Mouse (Mus musculus) kidney, adult 10 weeks (tissue): ENCODE results near the gene Lpcat2. TPM values are rescaled to one million over a fixed set of nuclear protein-coding genes. Genes with fewer than 3 reads are reported as not detected.

Source experiments
- polyA plus RNA-seq: library from polyadenylated mRNA; stranded (reverse); fragments of 350-450 nt; fragmentation: Illumina TruSeq; extraction: RNeasy Lipid Tissue Mini Kit (QIAGEN cat#74804); gene quantifications from one replicate; pipeline ENCODE4 v1.2.3, GENCODE M21; 2014; ENCODE audit warnings: low read depth, low replicate concordance

The Lpcat2 gene
- polyA plus RNA-seq: 0.85 TPM

GRCm38 (mm10) chr8:92855171-92855894 is at the start of gene Lpcat2:
TSS of gene Lpcat2 (plus strand) at chr8:92855339.

DNA sequence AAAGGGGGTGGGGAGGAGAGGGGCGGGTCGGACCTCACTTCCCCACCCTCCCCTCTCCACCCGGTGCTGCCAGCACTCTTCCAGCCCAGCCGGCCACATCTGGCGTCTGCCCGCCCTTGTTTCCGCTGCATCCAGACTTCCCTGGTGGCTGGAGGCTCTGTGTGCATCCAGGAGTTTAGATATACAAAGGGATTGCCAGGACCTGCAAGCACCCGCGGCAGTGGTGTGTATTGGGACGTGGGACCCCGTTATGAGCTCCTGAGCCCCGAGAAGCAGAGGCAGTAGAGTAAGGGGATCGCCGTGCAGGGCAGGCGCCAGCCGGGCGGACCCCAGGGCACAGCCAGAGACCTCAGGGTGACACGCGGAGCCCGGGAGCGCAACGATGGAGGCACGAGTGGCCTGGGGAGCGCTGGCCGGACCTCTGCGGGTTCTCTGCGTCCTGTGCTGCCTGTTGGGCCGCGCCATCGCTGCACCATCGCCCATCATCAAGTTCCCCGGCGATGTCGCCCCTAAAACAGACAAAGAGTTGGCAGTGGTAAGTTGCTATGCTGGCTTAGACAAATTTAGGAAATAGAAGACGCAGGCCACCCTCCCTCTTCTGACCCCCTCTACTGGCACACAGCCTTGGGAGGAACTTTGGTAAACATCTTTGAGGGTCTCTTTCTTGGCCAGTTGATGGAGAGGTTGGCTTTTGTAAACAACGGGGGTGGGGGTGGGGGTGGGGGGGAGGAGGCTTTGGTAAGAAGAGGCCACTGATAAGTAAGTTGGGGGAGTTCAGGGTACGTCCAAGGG is 27.7 kb upstream of the Lpcat2 start, which contains the start of gene Mmp2:
Gene Mmp2 (plus strand): TSS at position 49 of the 792 bp plus-strand sequence.

DNA sequence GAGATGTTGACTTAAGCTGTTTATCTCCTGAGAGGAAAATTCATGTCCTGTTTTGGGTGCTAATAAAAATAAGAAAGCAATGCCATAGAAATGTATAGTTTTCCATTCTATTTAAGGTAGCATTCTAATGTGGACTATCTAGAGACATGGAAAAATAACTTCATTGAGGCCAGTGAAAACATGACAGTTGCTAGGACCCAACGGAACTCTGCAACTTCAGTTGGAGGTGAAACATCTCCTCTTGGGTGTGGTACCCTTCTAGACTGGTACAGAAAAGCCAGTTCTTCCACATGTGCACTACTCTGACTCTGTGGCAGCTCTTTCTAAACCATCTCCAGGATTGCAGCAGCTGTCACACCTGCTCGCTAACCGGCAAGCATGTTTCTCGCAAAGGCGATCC is 46.0 kb downstream of the Lpcat2 start, which contains the start of gene Capns2:
Gene Capns2 (plus strand): TSS at position 301 of the 400 bp plus-strand sequence.

DNA sequence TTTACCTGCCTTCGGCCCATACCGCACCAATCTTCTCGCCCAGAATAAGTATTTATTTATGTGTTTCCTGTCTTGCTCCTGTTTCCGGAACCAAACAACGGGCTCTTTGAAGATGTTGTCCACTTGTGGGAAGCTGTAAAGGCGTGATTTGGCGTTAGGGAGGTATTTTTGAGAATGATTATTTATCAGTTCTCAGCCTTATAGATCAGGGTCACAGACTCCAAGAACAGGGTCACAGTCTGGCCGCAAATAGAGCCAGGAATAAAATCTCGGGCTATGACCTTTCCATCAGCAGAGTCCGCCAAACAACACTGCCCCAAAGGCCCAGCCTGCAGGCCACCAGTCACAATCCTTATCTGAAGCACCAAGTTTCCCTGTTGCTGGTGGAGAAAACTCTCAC is 104.6 kb downstream of the Lpcat2 start, which contains the start of gene Slc6a2:
Gene Slc6a2 (plus strand): TSS at position 301 of the 400 bp plus-strand sequence.

Other genes starting within 250 kb of the Lpcat2 start
- gene Irx6, start 181.1 kb upstream of the Lpcat2 start, polyA plus RNA-seq: not detected
- gene Mmp2, start 28.0 kb upstream of the Lpcat2 start, polyA plus RNA-seq: 0.36 TPM
- not detected for gene Capns2, start 46.1 kb downstream of the Lpcat2 start, polyA plus RNA-seq
- not detected for gene Slc6a2, start 104.7 kb downstream of the Lpcat2 start, polyA plus RNA-seq
- gene Ces1a, start 192.9 kb downstream of the Lpcat2 start, polyA plus RNA-seq: not detected
- not detected for gene Ces1b, start 224.7 kb downstream of the Lpcat2 start, polyA plus RNA-seq